Mouse (Mus musculus) liver, embryonic 14.5 days (tissue): Measurements from ENCODE around the gene Col4a2. TPM values are rescaled to one million over a fixed set of nuclear protein-coding genes. Genes with fewer than 3 reads are reported as not detected.

Experiments
- ATAC-seq: fragments of 200-750 bp; cut with Nextera tagmentation; 2 replicates; pipeline ENCODE4 v1.8.0; 2017; ENCODE audit warnings: moderate number of reproducible peaks, mild to moderate bottlenecking, moderate library complexity; ENCODE audit not compliant: insufficient read depth
- DNase-seq, 3 experiments: peaks; one replicate each; pipeline ENCODE4 v3.0.0-alpha.2; 2012 to 2013; ENCODE audit warnings: low read depth in 3 of 3, low spot score in 3 of 3
- H3K27ac ChIP-seq: fragments of 300-500 bp; sonication (generic); 2 replicates; pipeline ENCODE4 v1.5.1; 2014; ENCODE audit warnings: moderate library complexity, mild to moderate bottlenecking, control low read depth, inconsistent platforms
- H3K27me3 ChIP-seq: fragments of 300-500 bp; sonication (generic); 2 replicates; pipeline ENCODE4 v1.6.1; 2014; ENCODE audit warnings: mild to moderate bottlenecking, low read length, moderate library complexity; ENCODE audit not compliant: control insufficient read depth, insufficient read depth
- H3K36me3 ChIP-seq: fragments of 300-500 bp; sonication (generic); replicated peaks from 2 replicates; pipeline ENCODE4 v1.6.1; 2014; ENCODE audit warnings: low read depth; ENCODE audit not compliant: control insufficient read depth, insufficient read depth
- H3K4me1 ChIP-seq, 2 experiments: fragments of 200-500 bp in 1 of 2; fragments of 300-500 bp in 1 of 2; sonication (generic) in 1 of 2; replicated peaks; 2 replicates each; pipeline ENCODE4 v1.6.1; 2012 to 2014; ENCODE audit warnings: antibody characterized with exemption in 1 of 2, inconsistent platforms in 1 of 2, low read length in 1 of 2; ENCODE audit not compliant: control insufficient read depth in 2 of 2, insufficient read depth in 2 of 2
- H3K4me2 ChIP-seq: fragments of 300-500 bp; sonication (generic); 2 replicates; pipeline ENCODE4 v1.6.1; 2014; ENCODE audit warnings: low read depth, mild to moderate bottlenecking, control low read depth, moderate library complexity
- H3K4me3 ChIP-seq, 2 experiments: fragments of 200-500 bp in 1 of 2; fragments of 300-500 bp in 1 of 2; sonication (generic) in 1 of 2; 2 replicates each; pipeline ENCODE4 v1.5.1; 2012 to 2014; ENCODE audit warnings: low read depth in 2 of 2, low read length in 2 of 2, mild to moderate bottlenecking in 2 of 2, control low read depth in 1 of 2, inconsistent platforms in 1 of 2, moderate library complexity in 1 of 2; ENCODE audit not compliant: insufficient read depth in 1 of 2
- H3K9ac ChIP-seq: fragments of 300-500 bp; sonication (generic); replicated peaks from 2 replicates; pipeline ENCODE4 v1.6.1; 2014; ENCODE audit warnings: mild to moderate bottlenecking, control low read depth, moderate library complexity
- H3K9me3 ChIP-seq: fragments of 300-500 bp; sonication (generic); 2 replicates; pipeline ENCODE4 v1.6.1; 2016; ENCODE audit warnings: low read length, mixed read lengths; ENCODE audit not compliant: control insufficient read depth
- CTCF ChIP-seq: IDR thresholded peaks from 2 replicates; pipeline ENCODE4 v1.5.1; 2016; ENCODE audit warnings: antibody characterized with exemption, low read depth, control low read depth
- EP300 ChIP-seq: IDR thresholded peaks from 2 replicates; pipeline ENCODE4 v1.6.1; 2016; ENCODE audit warnings: antibody characterized with exemption, low read depth
- WGBS: fragments of 180-500 bp; shearing (Covaris S2); extraction: QIAGEN DNeasy Blood & Tissue Kit; methylation state at CpG from one replicate; pipeline ENCODE4 v1.1.7; 2014; ENCODE audit not compliant: insufficient replicate concordance; 5-methylcytosine and 5-hydroxymethylcytosine counted together
- polyA plus RNA-seq, 2 experiments: library from polyadenylated mRNA; depleted of rRNA in 1 of 2; stranded (reverse) in 1 of 2; unstranded in 1 of 2; fragments of >200 nt; fragmentation: Nextera tagmentation in 1 of 2; extraction: Ambion mirVana in 1 of 2; gene quantifications; 2 replicates each; pipeline versions ENCODE4 v1.2.1 to v1.2.3; 2012 to 2014

Col4a2 gene
- polyA plus RNA-seq, 2 experiments = 4.7 to 4.9 TPM

DNA sequence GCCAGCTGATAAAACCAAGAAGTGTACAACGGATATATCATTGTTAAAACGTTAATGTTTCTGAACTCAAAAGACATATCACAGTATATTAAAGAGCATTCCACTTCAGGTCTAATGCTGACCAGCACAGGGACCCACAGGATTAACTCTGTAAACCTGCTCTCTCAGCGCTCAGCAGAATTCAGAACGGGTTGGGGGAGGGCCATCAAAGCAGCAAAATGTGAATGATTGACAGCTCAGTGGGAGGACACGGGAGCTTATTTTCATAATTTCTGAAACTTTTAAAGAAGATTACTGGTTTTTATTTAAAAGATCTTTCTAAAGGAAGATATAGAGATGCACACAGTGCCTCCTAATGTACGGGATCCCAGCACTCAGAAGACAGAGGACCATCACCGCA lies 29.9 kb upstream of the Col4a2 start:
- Histone ChIP-seq H3K36me3 (no peaks in the 10 kb centered on the region), H3K4me2 (no peak overlapping the region), H3K9me3 (no peaks in the 10 kb centered on the region), H3K4me1 (peaks cover 0 to 7% of the 10 kb centered on the region in 2 experiments; a peak in 3 of 4 replicates), H3K27me3 (no peaks in the 10 kb centered on the region), H3K4me3 (no peak overlapping the region), H3K27ac (no peak overlapping the region), H3K9ac (no peak overlapping the region)
- no peak for TF ChIP-seq CTCF
- TF ChIP-seq EP300 = no peak
- no peak for DNase-seq
- 61% methylated on average over 7 of the region's 7 CpGs for WGBS
- ATAC-seq = no peak

- TF ChIP-seq EP300 = no peak
- TF ChIP-seq CTCF = no peak
- Histone ChIP-seq H3K4me3 (no peak overlapping the region), H3K27ac (no peak overlapping the region), H3K36me3 (no peaks in the 10 kb centered on the region), H3K9me3 (no peaks in the 10 kb centered on the region), H3K27me3 (no peaks in the 10 kb centered on the region), H3K9ac (no peak overlapping the region), H3K4me2 (no peak overlapping the region), H3K4me1 (peaks cover 0 to 4% of the 10 kb centered on the region in 2 experiments; a peak in 1 of 4 replicates)
- 37% methylated on average over 10 of the region's 10 CpGs for WGBS
- no peak for DNase-seq
- ATAC-seq = no peak
Observed at GRCm38 (mm10) chr8:11283217-11283616, 29.4 kb upstream of the Col4a2 start.

DNA sequence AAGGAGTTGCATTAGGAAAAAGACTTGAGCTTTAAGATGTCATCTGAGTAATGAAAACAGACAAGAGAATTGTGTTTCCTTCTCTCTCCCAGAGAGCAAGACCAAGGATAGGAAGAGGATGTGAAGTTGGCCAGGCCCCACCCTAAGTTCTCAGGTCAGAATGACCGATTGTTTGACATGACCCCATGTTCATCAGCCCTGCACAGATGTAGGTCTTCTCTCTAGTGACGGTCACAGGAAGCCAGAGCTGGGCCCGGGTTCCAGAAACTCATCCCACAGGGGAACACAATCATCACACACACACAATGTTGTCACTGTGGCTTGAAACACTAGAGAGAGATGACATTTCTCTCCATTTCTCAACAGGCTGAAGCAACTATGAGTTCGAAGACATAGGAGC lies 27.2 kb upstream of the Col4a2 start:
- Histone ChIP-seq H3K9me3 (no peaks in the 10 kb centered on the region), H3K4me1 (no peaks in the 10 kb centered on the region), H3K36me3 (no peaks in the 10 kb centered on the region), H3K9ac (no peak overlapping the region), H3K4me2 (no peak overlapping the region), H3K4me3 (no peak overlapping the region), H3K27me3 (no peaks in the 10 kb centered on the region), H3K27ac (no peak overlapping the region)
- 39% methylated on average over 4 of the region's 4 CpGs for WGBS
- no peak for TF ChIP-seq EP300
- TF ChIP-seq CTCF = no peak
- DNase-seq (no peak), ATAC-seq (no peak)

GRCm38 (mm10) chr8:11287139-11287538 lies 25.5 kb upstream of the Col4a2 start:
- TF ChIP-seq CTCF = no peak
- no peak for TF ChIP-seq EP300
- Histone ChIP-seq H3K9ac (no peak overlapping the region), H3K4me2 (no peak overlapping the region), H3K27ac (no peak overlapping the region), H3K27me3 (no peaks in the 10 kb centered on the region), H3K4me1 (no peaks in the 10 kb centered on the region), H3K9me3 (no peaks in the 10 kb centered on the region), H3K36me3 (no peaks in the 10 kb centered on the region), H3K4me3 (no peak overlapping the region)
- WGBS = 54% methylated on average over 3 of the region's 3 CpGs
- DNase-seq = no peak
- no peak for ATAC-seq

- H3K4me2 ChIP-seq = no peak overlapping the region
- 55% methylated on average over 6 of the region's 6 CpGs for WGBS
- no peak overlapping the region for H3K4me3 ChIP-seq
- H3K9ac ChIP-seq = no peak overlapping the region
- no peaks in the 10 kb centered on the region for H3K4me1 ChIP-seq
- H3K27ac ChIP-seq = no peak overlapping the region
- H3K9me3 ChIP-seq = no peaks in the 10 kb centered on the region
- no peak for ATAC-seq
- H3K36me3 ChIP-seq = no peaks in the 10 kb centered on the region
- no peak for TF ChIP-seq EP300
- TF ChIP-seq CTCF = no peak
- no peaks in the 10 kb centered on the region for H3K27me3 ChIP-seq
- no peak for DNase-seq
Observed at GRCm38 (mm10) chr8:11288286-11288685, 24.3 kb upstream of the Col4a2 start.

GRCm38 (mm10) chr8:11290533-11290932 lies 22.1 kb upstream of the Col4a2 start:
- TF ChIP-seq CTCF (no peak), EP300 (no peak)
- 0% methylated on average over 1 of the region's 1 CpGs for WGBS
- DNase-seq (no peak), ATAC-seq (no peak)
- no peak overlapping the region for H3K4me2 ChIP-seq
- no peak overlapping the region for H3K27ac ChIP-seq
- H3K4me1 ChIP-seq = no peaks in the 10 kb centered on the region; a peak in 1 of 4 replicates
- no peak overlapping the region for H3K4me3 ChIP-seq
- no peaks in the 10 kb centered on the region for H3K9me3 ChIP-seq
- no peaks in the 10 kb centered on the region for H3K36me3 ChIP-seq
- H3K9ac ChIP-seq = no peak overlapping the region
- H3K27me3 ChIP-seq = no peaks in the 10 kb centered on the region
